Mouse (Mus musculus): ENCODE data around the gene Grn. TPM values are rescaled to one million over a fixed set of nuclear protein-coding genes. Genes with fewer than 3 reads are reported as not detected.

Grn gene
- total RNA-seq, 2 experiments from 2014 or later: 181 to 214 TPM

- DNase-seq: peak; percentile 62 to 64
Observed at GRCm38 (mm10) chr11:102424666-102425065, 5.4 kb upstream of the Grn start.

GRCm38 (mm10) chr11:102425555-102426316, 4.4 kb upstream of the Grn start:
- DNase-seq: no peak

- no peak for DNase-seq
Observed at GRCm38 (mm10) chr11:102428981-102429540, 1.1 kb upstream of the Grn start.

- DNase-seq: no peak
Observed at GRCm38 (mm10) chr11:102429551-102429950, 564 bp upstream of the Grn start.

GRCm38 (mm10) chr11:102431018-102431645, 1.0 kb downstream of the Grn start:
- peak; percentile 85 to 89 for DNase-seq

- DNase-seq: no peak
Observed at GRCm38 (mm10) chr11:102431728-102432114, 1.6 kb downstream of the Grn start.

GRCm38 (mm10) chr11:102432115-102432843, 2.2 kb downstream of the Grn start:
- no peak for DNase-seq

- peak; percentile 89 for DNase-seq
Observed at GRCm38 (mm10) chr11:102432896-102433295, 2.8 kb downstream of the Grn start.

GRCm38 (mm10) chr11:102433866-102434265, 3.8 kb downstream of the Grn start:
- no peak for DNase-seq

GRCm38 (mm10) chr11:102434406-102434805, 4.3 kb downstream of the Grn start:
- peak; percentile 88 to 92 for DNase-seq

- DNase-seq: no peak
Observed at GRCm38 (mm10) chr11:102434816-102435705, 4.9 kb downstream of the Grn start.

- peak; percentile 43 to 69 for DNase-seq
Observed at GRCm38 (mm10) chr11:102435754-102436470, 5.8 kb downstream of the Grn start.

GRCm38 (mm10) chr11:102436471-102436790, 6.3 kb downstream of the Grn start:
- DNase-seq: peak; percentile 50 to 57

GRCm38 (mm10) chr11:102437120-102438061, 7.3 kb downstream of the Grn start:
- DNase-seq: peak; percentile 83 to 88

- peak; percentile 89 to 91 for DNase-seq
Observed at GRCm38 (mm10) chr11:102438212-102439092, 8.3 kb downstream of the Grn start.

- DNase-seq: no peak
Observed at GRCm38 (mm10) chr11:102439093-102440082, 9.3 kb downstream of the Grn start.

GRCm38 (mm10) chr11:102440255-102440654, 10.1 kb downstream of the Grn start:
- no peak for DNase-seq

- no peak for DNase-seq
Observed at GRCm38 (mm10) chr11:102441434-102441833, 11.3 kb downstream of the Grn start.
